Mouse (Mus musculus) midbrain, embryonic 14.5 days (tissue): ENCODE data around the gene Slc37a2. TPM values are rescaled to one million over a fixed set of nuclear protein-coding genes. Genes with fewer than 3 reads are reported as not detected.

ENCODE experiments used
- ATAC-seq: fragments of 200-750 bp; cut with Nextera tagmentation; 2 replicates; pipeline ENCODE4 v1.8.0; 2017; ENCODE audit warnings: moderate number of reproducible peaks, moderate library complexity; ENCODE audit not compliant: low FRiP score, low TSS enrichment
- DNase-seq: peaks from one replicate; pipeline ENCODE4 v3.0.0-alpha.2; 2015
- H3K27ac ChIP-seq: fragments of 300-500 bp; sonication (generic); replicated peaks from 2 replicates; pipeline ENCODE4 v1.5.1; 2014; ENCODE audit warnings: mild to moderate bottlenecking, low read depth, low read length, moderate library complexity
- H3K27me3 ChIP-seq: fragments of 300-500 bp; sonication (generic); 2 replicates; pipeline ENCODE4 v1.6.1; 2014; ENCODE audit warnings: low read length, control low read depth, mixed read lengths; ENCODE audit not compliant: control insufficient read depth, insufficient read depth
- H3K36me3 ChIP-seq: fragments of 300-500 bp; sonication (generic); 2 replicates; pipeline ENCODE4 v1.6.1; 2014; ENCODE audit warnings: low read length, control low read depth; ENCODE audit not compliant: control insufficient read depth, insufficient read depth
- H3K4me1 ChIP-seq: fragments of 300-500 bp; sonication (generic); 2 replicates; pipeline ENCODE4 v1.6.1; 2014; ENCODE audit warnings: mild to moderate bottlenecking, antibody characterized with exemption, low read length, control low read depth; ENCODE audit not compliant: control insufficient read depth, insufficient read depth
- H3K4me2 ChIP-seq: fragments of 300-500 bp; sonication (generic); 2 replicates; pipeline ENCODE4 v1.6.1; 2014; ENCODE audit warnings: mild to moderate bottlenecking, low read length, moderate library complexity
- H3K4me3 ChIP-seq: fragments of 300-500 bp; sonication (generic); replicated peaks from 2 replicates; pipeline ENCODE4 v1.5.1; 2014; ENCODE audit warnings: low read depth, low read length
- H3K9ac ChIP-seq: fragments of 300-500 bp; sonication (generic); replicated peaks from 2 replicates; pipeline ENCODE4 v1.6.1; 2014; ENCODE audit warnings: mild to moderate bottlenecking, low read length, moderate library complexity
- H3K9me3 ChIP-seq: fragments of 300-500 bp; sonication (generic); 2 replicates; pipeline ENCODE4 v1.6.1; 2016; ENCODE audit warnings: low read length, control low read depth, mixed read lengths; ENCODE audit not compliant: control insufficient read depth
- WGBS: fragments of 180-500 bp; shearing (Covaris S2); extraction: QIAGEN DNeasy Blood & Tissue Kit; methylation state at CpG from one replicate; pipeline ENCODE4 v1.1.7; 2014; 5-methylcytosine and 5-hydroxymethylcytosine counted together
- polyA plus RNA-seq: library from polyadenylated mRNA; unstranded; fragments of >200 nt; fragmentation: Nextera tagmentation; extraction: Ambion mirVana; gene quantifications from 2 replicates; pipeline ENCODE4 v1.2.1, GENCODE M21; 2014

Slc37a2 gene
- polyA plus RNA-seq, 1 experiment from 2014 or later = 1.7 TPM

GRCm38 (mm10) chr9:37203884-37204283 is 51.7 kb downstream of the Slc37a2 start:
- Histone ChIP-seq H3K9me3 (no peaks in the 10 kb centered on the region), H3K36me3 (no peaks in the 10 kb centered on the region), H3K9ac (no peak overlapping the region), H3K4me1 (0 out of 2 replicates have a peak, but pooled peaks cover 6% of the 10 kb centered on the region), H3K27ac (no peak overlapping the region), H3K27me3 (no peaks in the 10 kb centered on the region), H3K4me2 (no peak overlapping the region), H3K4me3 (no peak overlapping the region)
- ATAC-seq (no peak), DNase-seq (no peak)
- 18% methylated on average over 5 of the region's 5 CpGs for WGBS

DNA sequence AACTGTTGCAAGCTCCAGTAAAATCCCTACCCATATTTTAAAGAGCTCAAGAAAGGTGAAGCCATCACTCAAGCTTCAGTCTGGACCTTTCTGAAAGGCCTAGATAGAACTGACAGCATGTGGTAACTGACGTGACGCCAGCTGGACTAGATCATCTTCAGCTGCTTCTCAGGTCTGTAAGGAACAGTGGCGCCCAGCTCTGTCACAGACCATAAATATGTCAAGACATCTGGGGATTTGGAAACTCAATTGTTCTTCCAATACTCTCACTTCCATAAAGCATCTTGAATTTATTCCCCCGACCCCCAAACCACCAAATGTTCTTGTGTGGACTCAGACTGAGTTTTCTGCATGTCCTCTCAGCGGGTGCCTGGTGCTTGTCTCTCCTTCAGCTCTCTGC is 55.1 kb downstream of the Slc37a2 start:
- Histone ChIP-seq H3K9me3 (no peaks in the 10 kb centered on the region), H3K4me3 (no peak overlapping the region), H3K36me3 (no peaks in the 10 kb centered on the region), H3K4me2 (no peak overlapping the region), H3K27ac (no peak overlapping the region), H3K27me3 (no peaks in the 10 kb centered on the region), H3K9ac (no peak overlapping the region), H3K4me1 (no peaks in the 10 kb centered on the region)
- WGBS = 89% methylated on average over 5 of the region's 5 CpGs
- no peak for ATAC-seq
- DNase-seq = no peak

- no peaks in the 10 kb centered on the region for H3K27me3 ChIP-seq
- 75% methylated on average over 4 of the region's 4 CpGs for WGBS
- DNase-seq = no peak
These were observed 58.5 kb downstream of the Slc37a2 start for GRCm38 (mm10) chr9:37197067-37197466.

DNA sequence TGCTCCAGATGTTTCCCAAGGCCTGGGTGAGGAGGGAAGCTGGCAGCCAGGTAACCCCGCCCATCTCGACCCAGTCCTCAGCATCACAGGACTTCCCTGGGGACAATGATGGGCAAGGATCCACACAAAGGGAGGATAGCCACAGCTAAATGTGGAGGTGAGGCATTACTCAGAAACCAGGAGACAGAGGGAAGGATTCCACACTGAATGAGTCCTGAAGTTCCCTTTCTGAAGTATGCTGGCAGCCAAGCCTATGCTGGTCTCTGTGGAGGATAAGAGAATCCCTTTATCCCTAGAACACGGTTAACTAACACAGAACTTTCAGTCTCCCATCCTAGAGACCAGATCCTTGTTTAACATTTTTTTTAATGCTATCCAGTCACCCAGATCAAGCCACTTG is 67.5 kb downstream of the Slc37a2 start:
- no peaks in the 10 kb centered on the region for H3K27me3 ChIP-seq
- no peak overlapping the region for H3K27ac ChIP-seq
- ATAC-seq = no peak
- DNase-seq = no peak
- no peaks in the 10 kb centered on the region for H3K4me1 ChIP-seq
- WGBS = 86% methylated on average over 3 of the region's 3 CpGs
- no peak overlapping the region for H3K4me3 ChIP-seq
- H3K36me3 ChIP-seq = no peaks in the 10 kb centered on the region
- H3K9me3 ChIP-seq = no peaks in the 10 kb centered on the region
- no peak overlapping the region for H3K4me2 ChIP-seq
- H3K9ac ChIP-seq = no peak overlapping the region

More at GRCm38 (mm10) chr9:37197067-37197466, 58.5 kb downstream of the Slc37a2 start:
- no peaks in the 10 kb centered on the region for H3K9me3 ChIP-seq
- H3K4me1 ChIP-seq = no peaks in the 10 kb centered on the region
- H3K4me2 ChIP-seq = no peak overlapping the region
- H3K4me3 ChIP-seq = no peak overlapping the region
- no peak overlapping the region for H3K27ac ChIP-seq
- H3K9ac ChIP-seq = no peak overlapping the region
- no peak for ATAC-seq
- no peaks in the 10 kb centered on the region for H3K36me3 ChIP-seq

DNA sequence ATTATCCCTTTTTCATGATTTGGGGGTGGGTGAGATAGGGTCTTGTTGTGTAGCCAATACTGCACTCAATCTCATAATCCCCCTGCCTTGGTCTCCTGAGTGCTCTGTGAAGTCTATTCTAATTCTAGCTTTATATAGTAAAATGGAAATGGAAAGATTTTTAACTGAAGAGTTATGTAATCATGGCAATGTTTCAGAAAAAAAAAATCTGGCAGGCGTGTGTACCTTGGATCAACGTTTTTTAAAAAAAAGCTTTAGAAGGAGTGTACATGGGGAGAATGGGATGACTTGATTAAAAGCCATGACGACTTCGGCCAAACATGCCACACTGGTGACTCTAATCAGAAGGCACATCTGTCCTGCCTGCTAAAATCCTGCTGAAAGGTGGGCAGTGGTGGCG is 68.1 kb downstream of the Slc37a2 start:
- DNase-seq = no peak
- H3K4me3 ChIP-seq = no peak overlapping the region
- no peak overlapping the region for H3K4me2 ChIP-seq
- H3K27ac ChIP-seq = no peak overlapping the region
- no peak overlapping the region for H3K9ac ChIP-seq
- 85% methylated on average over 5 of the region's 5 CpGs for WGBS
- no peak for ATAC-seq
- no peaks in the 10 kb centered on the region for H3K4me1 ChIP-seq
- H3K9me3 ChIP-seq = no peaks in the 10 kb centered on the region
- H3K27me3 ChIP-seq = no peaks in the 10 kb centered on the region
- no peaks in the 10 kb centered on the region for H3K36me3 ChIP-seq

- no peak overlapping the region for H3K4me2 ChIP-seq
- no peak overlapping the region for H3K9ac ChIP-seq
- no peak overlapping the region for H3K4me3 ChIP-seq
- no peaks in the 10 kb centered on the region for H3K27me3 ChIP-seq
- no peak overlapping the region for H3K27ac ChIP-seq
- H3K36me3 ChIP-seq = no peaks in the 10 kb centered on the region
- peaks cover 31% of the 10 kb centered on the region for H3K4me1 ChIP-seq
- ATAC-seq = no peak
- DNase-seq = no peak
- H3K9me3 ChIP-seq = no peaks in the 10 kb centered on the region
- whole genome bisulfite sequencing = 67% methylated on average over 2 of the region's 2 CpGs
These were observed 72.4 kb downstream of the Slc37a2 start for GRCm38 (mm10) chr9:37183176-37183575.

GRCm38 (mm10) chr9:37181596-37181995 is 73.9 kb downstream of the Slc37a2 start:
- Histone ChIP-seq H3K9me3 (no peaks in the 10 kb centered on the region), H3K4me2 (no peak overlapping the region), H3K4me1 (peaks cover 45% of the 10 kb centered on the region), H3K36me3 (no peaks in the 10 kb centered on the region), H3K4me3 (no peak overlapping the region), H3K9ac (no peak overlapping the region), H3K27me3 (no peaks in the 10 kb centered on the region), H3K27ac (no peak overlapping the region)
- DNase-seq (no peak), ATAC-seq (no peak)
- 38% methylated on average over 5 of the region's 5 CpGs for WGBS

GRCm38 (mm10) chr9:37179596-37179995 is 75.9 kb downstream of the Slc37a2 start:
- Histone ChIP-seq H3K36me3 (no peaks in the 10 kb centered on the region), H3K9me3 (no peaks in the 10 kb centered on the region), H3K9ac (no peak overlapping the region), H3K4me2 (no peak overlapping the region), H3K27ac (peak overlapping the region; percentile 23; the same call in 1 of the 2 replicates), H3K4me3 (no peak overlapping the region), H3K4me1 (peaks cover 45% of the 10 kb centered on the region), H3K27me3 (no peaks in the 10 kb centered on the region)
- ATAC-seq (no peak), DNase-seq (no peak)
- 68% methylated on average over 4 of the region's 4 CpGs for WGBS

DNA sequence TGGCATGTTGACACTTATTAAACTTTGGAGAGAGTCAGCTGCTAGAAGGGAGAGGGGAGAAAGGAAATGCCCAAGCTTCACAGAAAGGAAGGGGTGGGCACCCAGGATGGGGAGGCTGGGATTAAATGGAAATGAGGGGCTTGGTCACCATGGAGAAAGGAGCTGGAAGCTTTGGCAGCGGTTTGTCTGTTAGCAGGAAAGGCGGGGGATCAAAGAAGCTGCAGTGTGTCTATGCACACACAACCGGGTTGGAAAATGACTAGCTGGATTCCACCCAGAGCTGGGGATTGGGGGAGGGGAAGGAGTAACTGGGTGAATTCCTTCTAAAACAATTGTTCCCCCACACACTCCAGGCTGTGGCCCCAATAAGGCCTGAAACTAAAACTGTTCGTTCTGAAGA is 76.6 kb downstream of the Slc37a2 start:
- no peak overlapping the region for H3K4me2 ChIP-seq
- no peak overlapping the region for H3K4me3 ChIP-seq
- peaks cover 45% of the 10 kb centered on the region for H3K4me1 ChIP-seq
- DNase-seq (peak; percentile 86), ATAC-seq (peak; percentile 74)
- no peak overlapping the region for H3K9ac ChIP-seq
- no peaks in the 10 kb centered on the region for H3K36me3 ChIP-seq
- H3K27ac ChIP-seq = peak overlapping the region; percentile 58
- no peaks in the 10 kb centered on the region for H3K27me3 ChIP-seq
- 2% methylated on average over 4 of the region's 4 CpGs for WGBS
- no peaks in the 10 kb centered on the region for H3K9me3 ChIP-seq
